Mouse (Mus musculus) stomach, embryonic 16.5 days (tissue): ENCODE data around the gene Reps2. TPM values are rescaled to one million over a fixed set of nuclear protein-coding genes. Genes with fewer than 3 reads are reported as not detected.

ENCODE experiments used
- ATAC-seq: fragments of 200-750 bp; cut with Nextera tagmentation; 2 replicates; pipeline ENCODE4 v1.8.0; 2017; ENCODE audit warnings: moderate number of reproducible peaks, moderate TSS enrichment; ENCODE audit not compliant: insufficient read depth, low FRiP score
- H3K27ac ChIP-seq: fragments of 300-500 bp; sonication (generic); 2 replicates; pipeline ENCODE4 v1.5.1; 2014; ENCODE audit warnings: low read length
- H3K27me3 ChIP-seq: fragments of 300-500 bp; sonication (generic); 2 replicates; pipeline ENCODE4 v1.6.1; 2014; ENCODE audit warnings: low read length, control low read depth, mixed read lengths; ENCODE audit not compliant: control insufficient read depth, insufficient read depth
- H3K36me3 ChIP-seq: fragments of 300-500 bp; sonication (generic); 2 replicates; pipeline ENCODE4 v1.6.1; 2014; ENCODE audit warnings: low read length; ENCODE audit not compliant: control insufficient read depth, insufficient read depth
- H3K4me1 ChIP-seq: fragments of 300-500 bp; sonication (generic); 2 replicates; pipeline ENCODE4 v1.6.1; 2014; ENCODE audit warnings: low read length, control low read depth, mixed read lengths; ENCODE audit not compliant: control insufficient read depth, insufficient read depth
- H3K4me2 ChIP-seq: fragments of 300-500 bp; sonication (generic); 2 replicates; pipeline ENCODE4 v1.6.1; 2014; ENCODE audit warnings: low read depth, low read length, mixed read lengths
- H3K4me3 ChIP-seq: fragments of 300-500 bp; sonication (generic); replicated peaks from 2 replicates; pipeline ENCODE4 v1.5.1; 2014; ENCODE audit warnings: mild to moderate bottlenecking, low read length
- H3K9ac ChIP-seq: fragments of 300-500 bp; sonication (generic); 2 replicates; pipeline ENCODE4 v1.6.1; 2014; ENCODE audit warnings: low read length
- H3K9me3 ChIP-seq: fragments of 300-500 bp; sonication (generic); replicated peaks from 2 replicates; pipeline ENCODE4 v1.6.1; 2016; ENCODE audit warnings: low read length, control low read depth; ENCODE audit not compliant: control insufficient read depth
- WGBS: fragments of 180-500 bp; shearing (Covaris S2); extraction: QIAGEN DNeasy Blood & Tissue Kit; methylation state at CpG from one replicate; pipeline ENCODE4 v1.1.7; 2014; 5-methylcytosine and 5-hydroxymethylcytosine counted together
- polyA plus RNA-seq: library from polyadenylated mRNA; unstranded; fragments of >200 nt; fragmentation: Nextera tagmentation; extraction: Ambion mirVana; gene quantifications from 2 replicates; pipeline ENCODE4 v1.2.1, GENCODE M21; 2015

Reps2 gene
- polyA plus RNA-seq, 1 experiment from 2014 or later: 1.5 TPM

DNA sequence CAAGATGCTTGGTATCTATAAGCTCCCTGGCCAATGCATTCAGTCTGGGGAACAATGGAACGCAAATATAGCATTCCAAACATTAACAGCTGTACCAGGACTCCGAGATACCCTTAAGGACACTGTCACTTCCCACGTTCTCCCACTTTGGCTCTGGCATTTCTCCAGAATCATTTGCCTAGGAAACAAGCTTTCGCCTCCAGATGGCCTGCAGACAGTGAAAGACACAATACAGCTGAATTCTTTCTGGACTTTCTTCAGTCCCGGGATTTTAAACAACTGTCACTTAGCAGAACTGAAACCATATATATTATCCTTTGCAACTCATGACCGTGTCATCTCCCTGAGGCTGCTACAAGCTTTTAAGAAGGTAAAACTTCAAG lies 87.0 kb downstream of the Reps2 start:
- Histone ChIP-seq H3K4me2 (no peak overlapping the region), H3K9ac (no peak overlapping the region), H3K36me3 (no peaks in the 10 kb centered on the region), H3K27me3 (peaks cover 6% of the 10 kb centered on the region), H3K9me3 (no peaks in the 10 kb centered on the region), H3K4me1 (no peaks in the 10 kb centered on the region), H3K27ac (peak overlapping the region; percentile 62), H3K4me3 (no peak overlapping the region)
- 36% methylated on average over 6 of the region's 6 CpGs for WGBS
- no peak for ATAC-seq

DNA sequence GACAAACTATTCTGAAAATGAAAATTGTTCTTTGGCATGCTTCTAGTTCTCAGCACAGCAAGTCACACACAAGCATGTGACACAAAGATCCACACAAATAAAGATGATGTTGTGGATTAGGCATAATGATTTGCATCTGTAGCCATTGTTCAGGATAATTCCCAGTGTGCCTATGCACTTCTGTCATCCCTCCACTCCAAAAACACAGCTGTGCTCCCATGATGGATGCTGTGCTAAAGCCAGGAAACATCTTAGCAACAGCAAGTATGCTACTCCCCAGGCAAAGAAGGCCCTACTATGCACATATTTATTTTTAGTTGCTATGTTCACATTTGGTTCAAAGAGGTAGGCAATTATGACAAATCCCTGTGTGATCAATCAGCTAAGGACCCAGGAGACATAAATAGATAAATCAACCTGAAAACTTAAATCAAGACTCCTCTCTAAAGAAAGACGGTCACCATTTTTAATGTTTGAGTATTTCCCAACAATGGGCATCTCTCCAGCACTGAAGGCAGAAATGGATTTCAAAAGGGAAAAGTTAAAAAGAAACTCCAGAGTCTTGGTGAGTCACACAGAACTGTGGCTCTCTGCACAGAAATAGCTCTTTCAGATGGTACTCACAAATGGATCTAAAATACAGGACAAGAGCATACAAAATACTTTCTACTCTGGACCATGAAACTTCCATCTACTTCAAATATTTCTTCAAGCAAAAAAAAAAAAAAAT lies 87.6 kb downstream of the Reps2 start:
- H3K9ac ChIP-seq: no peak overlapping the region
- H3K4me3 ChIP-seq: no peak overlapping the region
- ATAC-seq: no peak
- no peak overlapping the region for H3K27ac ChIP-seq
- H3K4me1 ChIP-seq: no peaks in the 10 kb centered on the region
- no peaks in the 10 kb centered on the region for H3K36me3 ChIP-seq
- no peak overlapping the region for H3K4me2 ChIP-seq
- WGBS: 33% methylated on average over 1 of the region's 1 CpGs
- H3K9me3 ChIP-seq: no peaks in the 10 kb centered on the region
- peaks cover 4% of the 10 kb centered on the region for H3K27me3 ChIP-seq

DNA sequence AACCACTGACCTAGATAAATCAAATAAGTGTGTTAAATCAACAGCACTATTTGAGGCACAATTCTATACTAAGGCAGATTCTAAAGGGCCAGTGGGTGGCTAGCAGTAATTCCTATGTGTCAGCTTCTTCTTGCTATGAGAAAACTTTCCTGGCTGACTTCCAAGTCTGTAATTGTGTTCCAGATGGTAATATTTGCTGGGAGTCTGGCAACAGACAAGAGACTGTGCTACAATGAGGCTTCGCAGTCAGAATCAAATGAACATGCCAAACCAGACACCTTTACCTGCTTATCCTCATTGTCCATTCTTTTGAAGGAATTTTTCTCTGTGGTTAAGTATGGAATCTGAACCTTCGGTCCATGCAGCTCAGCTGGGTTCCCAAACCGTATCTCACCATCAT lies 88.9 kb downstream of the Reps2 start:
- WGBS: 59% methylated on average over 3 of the region's 3 CpGs
- no peak for ATAC-seq
- peaks cover 4% of the 10 kb centered on the region for H3K27me3 ChIP-seq

DNA sequence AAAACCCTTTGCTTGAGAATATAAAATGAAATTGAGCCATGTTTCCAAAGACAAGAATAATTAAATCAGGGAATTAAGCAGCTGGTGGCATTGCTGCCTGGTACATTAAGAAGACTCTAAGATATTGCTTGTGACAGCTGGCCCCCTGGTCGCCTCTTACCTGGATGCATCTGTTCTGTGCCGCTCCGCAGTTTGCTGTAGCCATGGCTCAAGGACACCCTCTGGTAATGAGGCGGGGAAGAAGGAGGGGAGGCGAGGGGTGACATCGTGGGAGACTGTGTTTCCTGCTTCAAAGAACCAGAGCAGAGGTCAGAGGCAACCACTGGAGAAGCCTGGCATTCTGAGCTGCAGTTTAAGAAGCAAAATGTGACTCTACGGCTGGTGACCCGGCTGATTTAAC lies 91.1 kb downstream of the Reps2 start:
- Histone ChIP-seq H3K4me2 (no peak overlapping the region), H3K9ac (no peak overlapping the region), H3K4me3 (no peak overlapping the region), H3K27ac (no peak overlapping the region), H3K36me3 (no peaks in the 10 kb centered on the region), H3K9me3 (no peaks in the 10 kb centered on the region), H3K4me1 (no peaks in the 10 kb centered on the region), H3K27me3 (peaks cover 4% of the 10 kb centered on the region)
- 55% methylated on average over 8 of the region's 8 CpGs for WGBS
- no peak for ATAC-seq

More for the DNA sequence above, 88.9 kb downstream of the Reps2 start:
- no peak overlapping the region for H3K9ac ChIP-seq
- no peak overlapping the region for H3K4me3 ChIP-seq
- no peaks in the 10 kb centered on the region for H3K36me3 ChIP-seq
- no peaks in the 10 kb centered on the region for H3K4me1 ChIP-seq
- H3K4me2 ChIP-seq: no peak overlapping the region
- H3K27ac ChIP-seq: no peak overlapping the region
- H3K9me3 ChIP-seq: no peaks in the 10 kb centered on the region

DNA sequence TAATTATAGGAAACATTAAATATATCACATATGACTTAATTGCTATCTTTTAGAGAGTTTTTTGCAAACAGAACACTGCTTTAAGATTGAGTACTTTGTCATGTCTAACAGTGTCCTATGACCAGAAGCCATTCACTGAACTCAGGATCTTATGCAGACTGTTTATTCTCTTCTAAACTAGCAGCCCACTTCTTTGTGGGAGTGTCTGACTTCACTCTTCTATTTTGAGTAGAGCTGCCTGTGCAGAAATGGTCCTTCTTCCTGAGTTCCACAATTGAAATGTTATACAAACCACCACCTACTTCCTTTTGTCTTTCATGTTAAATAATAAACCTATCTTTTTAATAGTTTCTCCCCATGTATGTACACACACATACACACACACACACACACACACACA lies 98.4 kb downstream of the Reps2 start:
- Histone ChIP-seq H3K9me3 (no peaks in the 10 kb centered on the region), H3K4me2 (no peak overlapping the region), H3K36me3 (no peaks in the 10 kb centered on the region), H3K4me3 (no peak overlapping the region), H3K27ac (no peak overlapping the region), H3K27me3 (no peaks in the 10 kb centered on the region), H3K4me1 (no peaks in the 10 kb centered on the region), H3K9ac (no peak overlapping the region)
- no peak for ATAC-seq

DNA sequence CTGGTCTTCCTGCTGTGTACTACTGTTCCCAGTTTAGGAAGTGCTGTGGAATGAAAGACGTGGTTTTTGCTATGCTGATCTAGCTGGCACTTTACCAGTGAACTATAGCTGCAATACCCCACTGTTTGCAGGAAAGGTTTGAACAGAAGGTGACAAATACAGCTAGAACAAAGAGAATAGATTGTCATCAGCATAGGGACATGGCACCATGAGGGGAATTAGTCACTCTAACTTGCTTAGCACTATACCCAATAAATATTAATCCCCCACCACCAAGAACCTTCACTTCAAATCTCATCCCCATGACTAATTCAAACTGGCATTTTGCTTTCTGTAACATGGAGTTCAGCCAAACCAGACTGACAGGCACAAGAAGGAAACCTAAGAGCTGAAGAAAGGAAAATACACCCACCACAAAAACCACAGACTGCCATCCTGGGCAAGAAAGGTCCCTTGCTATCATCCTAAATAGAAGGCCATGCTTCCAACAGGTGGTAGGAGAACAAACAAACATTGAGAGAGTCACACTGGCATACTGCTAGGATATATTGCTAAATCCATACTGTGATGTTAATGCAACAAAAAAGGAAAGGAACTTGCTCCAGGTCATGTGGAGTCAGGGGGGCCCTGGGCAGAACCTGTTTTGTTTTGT lies 100.7 kb downstream of the Reps2 start:
- H3K36me3 ChIP-seq: no peaks in the 10 kb centered on the region
- no peaks in the 10 kb centered on the region for H3K9me3 ChIP-seq
- no peak overlapping the region for H3K4me3 ChIP-seq
- 50% methylated on average over 1 of the region's 1 CpGs for WGBS
- no peaks in the 10 kb centered on the region for H3K4me1 ChIP-seq
- no peak for ATAC-seq
- H3K4me2 ChIP-seq: no peak overlapping the region
- H3K27me3 ChIP-seq: no peaks in the 10 kb centered on the region; the same call in 1 of the 2 replicates
- no peak overlapping the region for H3K9ac ChIP-seq
- no peak overlapping the region for H3K27ac ChIP-seq

DNA sequence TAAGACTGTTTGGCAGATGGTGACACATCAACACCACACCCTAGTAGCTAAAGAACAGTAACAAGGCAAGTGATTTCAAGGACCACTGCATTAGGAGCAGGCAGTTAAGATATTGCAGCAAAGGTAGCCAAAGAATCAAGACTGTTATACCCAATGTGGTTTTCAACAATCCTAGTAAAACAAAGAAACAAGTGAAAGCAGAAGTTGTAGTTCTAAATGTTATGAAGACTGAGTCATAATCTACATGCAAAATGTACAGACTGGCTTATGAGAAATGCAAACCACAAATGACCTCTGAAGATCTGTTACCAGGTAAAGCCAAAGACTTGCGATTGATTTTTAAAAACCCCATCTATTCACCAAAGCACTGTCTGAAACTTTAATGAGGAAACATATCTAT lies 101.5 kb downstream of the Reps2 start:
- no peak overlapping the region for H3K4me3 ChIP-seq
- no peaks in the 10 kb centered on the region for H3K9me3 ChIP-seq
- no peaks in the 10 kb centered on the region for H3K4me1 ChIP-seq
- ATAC-seq: no peak
- H3K4me2 ChIP-seq: no peak overlapping the region
- no peak overlapping the region for H3K9ac ChIP-seq
- WGBS: 90% methylated on average over 1 of the region's 1 CpGs
- no peaks in the 10 kb centered on the region for H3K36me3 ChIP-seq
- no peak overlapping the region for H3K27ac ChIP-seq
- H3K27me3 ChIP-seq: no peaks in the 10 kb centered on the region; the same call in 1 of the 2 replicates

DNA sequence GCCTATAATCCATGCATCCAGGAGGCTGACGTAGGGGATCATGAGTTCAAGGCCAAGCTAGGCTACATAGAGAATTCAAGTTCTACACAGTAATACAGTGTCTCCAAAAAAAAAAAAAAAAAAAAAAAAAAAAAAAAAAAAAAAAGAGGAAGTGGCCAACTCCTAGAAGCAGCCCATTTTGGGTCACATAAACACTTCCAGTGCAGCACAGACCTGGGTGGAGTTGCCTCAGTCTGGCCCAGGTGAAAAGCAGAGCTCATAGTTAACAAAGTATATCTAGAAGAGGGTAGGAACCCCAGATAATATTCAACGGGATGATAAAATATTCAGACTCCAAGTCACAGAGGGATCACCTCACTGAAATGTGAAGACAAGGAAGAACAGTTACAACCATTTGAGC lies 112.4 kb downstream of the Reps2 start:
- Histone ChIP-seq H3K4me2 (no peak overlapping the region), H3K4me1 (no peaks in the 10 kb centered on the region), H3K9me3 (no peaks in the 10 kb centered on the region), H3K27ac (no peak overlapping the region), H3K4me3 (no peak overlapping the region), H3K27me3 (no peaks in the 10 kb centered on the region; the same call in 1 of the 2 replicates), H3K9ac (no peak overlapping the region), H3K36me3 (no peaks in the 10 kb centered on the region)
- WGBS: 90% methylated on average over 2 of the region's 2 CpGs
- no peak for ATAC-seq

DNA sequence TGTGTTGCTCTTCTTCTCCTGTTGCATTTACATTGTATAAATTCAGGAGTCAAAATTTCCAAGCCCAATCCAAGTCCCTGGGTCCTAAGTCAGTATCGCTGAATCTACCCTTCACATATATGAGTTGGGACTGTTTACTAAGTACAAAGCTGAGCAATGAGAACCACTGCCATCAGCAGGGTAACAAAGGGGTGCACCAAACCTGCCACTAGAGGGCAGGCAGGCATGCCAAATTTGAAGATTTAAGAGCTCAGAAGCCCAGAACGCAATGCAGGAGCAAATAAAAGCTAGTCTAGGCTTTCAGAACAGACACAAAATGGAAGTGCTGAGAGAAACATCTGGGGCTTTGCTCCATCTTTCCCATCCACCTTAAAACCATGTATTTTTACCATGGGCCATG lies 116.2 kb downstream of the Reps2 start:
- H3K4me3 ChIP-seq: no peak overlapping the region
- peaks cover 2% of the 10 kb centered on the region; the same call in 1 of the 2 replicates for H3K27me3 ChIP-seq
- no peaks in the 10 kb centered on the region for H3K4me1 ChIP-seq
- 31% methylated on average over 2 of the region's 2 CpGs for WGBS
- ATAC-seq: no peak
- no peak overlapping the region for H3K4me2 ChIP-seq
- H3K27ac ChIP-seq: no peak overlapping the region
- H3K9ac ChIP-seq: no peak overlapping the region
- no peaks in the 10 kb centered on the region for H3K36me3 ChIP-seq
- no peaks in the 10 kb centered on the region for H3K9me3 ChIP-seq
